Mouse (Mus musculus) brain, embryonic 14.5 days (tissue): ENCODE results near the gene Pax1.

Source experiments
- CTCF ChIP-seq: fragments of 200-500 bp; IDR thresholded peaks from 2 replicates; pipeline ENCODE4 v1.5.1; 2012; ENCODE audit warnings: inconsistent platforms, mild to moderate bottlenecking, moderate library complexity, borderline replicate concordance; ENCODE audit not compliant: insufficient read depth, insufficient read length; ENCODE audit errors: extremely low read depth
- POLR2A ChIP-seq: fragments of 200-500 bp; IDR thresholded peaks from 2 replicates; pipeline ENCODE4 v1.6.1; 2012; ENCODE audit warnings: mild to moderate bottlenecking, inconsistent platforms, borderline replicate concordance; ENCODE audit not compliant: poor library complexity, insufficient read depth, insufficient read length, severe bottlenecking; ENCODE audit errors: extremely low read depth

- TF ChIP-seq POLR2A (no peak), CTCF (no peak)
These were observed 5.6 kb downstream of the Pax1 start for GRCm38 (mm10) chr2:147367246-147367820.
